Mouse (Mus musculus): ENCODE measurements at regions not wholly inside any gene's neighbourhood (a gene's known extent, or its start where the extent isn't known, plus 50 kb on each side); places are given as distances from the start of the nearest gene placed in this dataset.

DNA sequence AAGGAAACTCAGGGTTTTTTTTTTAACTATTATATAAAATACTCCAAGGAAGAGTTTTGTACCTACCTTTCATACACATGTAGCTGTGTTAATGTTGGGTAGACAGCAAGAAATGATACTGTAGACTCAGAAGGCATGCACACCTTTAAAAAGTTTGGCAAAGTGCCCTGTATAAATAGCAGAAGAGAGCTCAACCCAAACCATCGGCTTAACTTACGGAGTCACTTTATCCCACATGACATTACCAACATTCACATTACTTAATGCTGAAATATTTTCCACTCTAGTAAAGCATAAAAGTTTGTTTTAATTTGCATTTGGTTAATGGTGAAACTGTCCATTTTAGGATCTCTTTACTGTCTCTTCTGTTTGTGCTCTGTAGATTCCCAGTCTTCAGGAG is 205.7 kb upstream of the Gas1 start:
- H3K4me3 ChIP-seq (replicated peaks; ENCODE audit: insufficient read depth, low read depth, low read length) = no peak overlapping the region
- 85% methylated on average over 2 of the region's 2 CpGs for WGBS
- TF ChIP-seq POLR2A (IDR thresholded peaks at IDR 0.05; ENCODE audit: borderline replicate concordance, insufficient read depth, low read length) (no peak), CTCF (IDR thresholded peaks at IDR 0.05; ENCODE audit: borderline replicate concordance, insufficient read depth, low read depth, low read length) (no peak)
- no peak for DNase-seq
- H3K27ac ChIP-seq (ENCODE audit: insufficient read depth, low read length) = no peak overlapping the region
- no peaks in the 10 kb centered on the region for H3K4me1 ChIP-seq (ENCODE audit: control insufficient read depth, insufficient read depth, low read length)
- H3K27me3 ChIP-seq (ENCODE audit: control insufficient read depth, insufficient read depth, low read length) = no peaks in the 10 kb centered on the region; the same call in 1 of the 2 replicates

DNA sequence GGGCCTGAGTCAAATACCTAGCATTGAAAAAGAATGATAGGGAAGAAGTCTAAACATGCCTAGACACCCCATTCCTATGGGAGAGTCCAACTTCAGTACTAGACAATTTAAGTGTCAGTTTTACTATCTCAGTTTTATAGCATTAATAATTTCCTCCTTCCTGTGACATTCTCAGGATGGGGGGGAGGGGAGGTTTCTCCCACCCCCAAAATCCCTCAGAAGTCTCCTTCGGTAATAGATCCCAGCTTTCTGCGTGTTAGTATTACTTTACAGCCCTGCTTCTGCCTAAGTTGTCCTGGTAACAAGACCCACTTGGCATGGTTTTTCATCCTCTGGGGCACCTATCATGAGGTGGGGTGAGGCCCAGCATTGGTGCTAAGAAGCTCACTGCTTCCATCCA is 202.9 kb upstream of the Dapk1 start:
- Histone ChIP-seq H3K27ac (ENCODE audit: insufficient read depth, low read length) (no peak overlapping the region), H3K4me3 (replicated peaks; ENCODE audit: insufficient read depth, low read depth, low read length) (no peak overlapping the region), H3K4me1 (ENCODE audit: control insufficient read depth, insufficient read depth, low read length) (no peaks in the 10 kb centered on the region), H3K27me3 (ENCODE audit: control insufficient read depth, insufficient read depth, low read length) (no peaks in the 10 kb centered on the region)
- no peak for DNase-seq
- no peak for TF ChIP-seq CTCF (IDR thresholded peaks at IDR 0.05; ENCODE audit: borderline replicate concordance, insufficient read depth, low read depth, low read length)
- no peak for TF ChIP-seq POLR2A (IDR thresholded peaks at IDR 0.05; ENCODE audit: borderline replicate concordance, insufficient read depth, low read length)
- WGBS = 90% methylated on average over 2 of the region's 2 CpGs

DNA sequence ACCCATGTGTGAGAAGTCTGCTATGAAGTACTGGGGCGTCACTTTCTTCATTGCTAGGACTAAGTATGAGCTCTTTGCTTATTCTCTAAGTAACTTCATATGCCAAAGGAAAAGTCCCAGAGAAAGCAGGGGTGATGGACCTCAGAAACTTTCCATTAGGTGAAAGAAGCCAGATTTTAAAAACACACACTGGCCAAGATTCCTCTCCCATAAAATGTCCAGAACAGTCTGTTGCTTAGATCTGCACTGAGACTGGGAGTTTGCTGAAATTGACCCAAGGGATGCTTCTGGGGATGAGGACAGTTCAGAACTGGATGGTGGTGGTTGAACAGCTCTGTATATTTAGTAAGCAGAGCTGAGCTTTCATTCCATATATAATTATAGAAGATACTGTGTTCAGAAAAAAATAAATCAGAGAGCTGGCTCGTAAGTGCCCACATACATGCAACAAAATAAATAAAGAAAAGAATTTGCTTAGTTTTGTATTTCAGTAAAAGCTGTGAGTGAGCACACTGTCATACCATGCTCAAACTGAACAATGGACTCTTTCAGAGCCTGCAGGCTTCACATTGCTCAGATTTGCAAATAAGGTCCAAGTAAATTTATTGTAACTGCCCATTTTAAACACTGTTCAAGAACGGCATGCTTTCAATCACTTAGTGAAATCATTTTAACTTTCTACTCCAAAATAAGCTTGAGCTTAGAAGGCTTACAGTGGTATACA is 200.8 kb upstream of the Dapk1 start:
- DNase-seq = no peak
- Histone ChIP-seq H3K27ac (ENCODE audit: insufficient read depth, low read length) (no peak overlapping the region), H3K4me3 (replicated peaks; ENCODE audit: insufficient read depth, low read depth, low read length) (no peak overlapping the region), H3K27me3 (ENCODE audit: control insufficient read depth, insufficient read depth, low read length) (no peaks in the 10 kb centered on the region), H3K4me1 (ENCODE audit: control insufficient read depth, insufficient read depth, low read length) (no peaks in the 10 kb centered on the region)
- 88% methylated on average over 3 of the region's 3 CpGs for WGBS
- TF ChIP-seq POLR2A (IDR thresholded peaks at IDR 0.05; ENCODE audit: borderline replicate concordance, insufficient read depth, low read length) = no peak
- no peak for TF ChIP-seq CTCF (IDR thresholded peaks at IDR 0.05; ENCODE audit: borderline replicate concordance, insufficient read depth, low read depth, low read length)

DNA sequence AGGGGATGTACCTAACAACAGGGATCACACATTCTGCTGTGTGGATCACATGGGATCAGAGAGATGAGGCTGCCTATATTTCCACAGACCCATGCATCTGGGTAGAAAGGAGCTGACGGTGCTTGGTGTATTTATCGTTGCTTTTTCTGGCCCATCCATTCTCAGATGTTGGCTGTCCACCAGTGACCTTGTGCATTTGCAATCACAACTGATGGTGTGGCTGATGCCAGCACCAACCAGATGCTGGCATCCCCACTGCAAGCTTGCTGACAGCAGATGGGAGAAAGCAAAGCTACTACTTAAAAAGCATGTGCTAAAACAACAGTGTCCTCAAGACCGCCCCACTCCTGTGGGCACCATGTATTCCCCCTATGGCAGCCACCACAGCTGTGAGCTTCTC is 198.3 kb upstream of the Dapk1 start:
- no peak for DNase-seq
- H3K27ac ChIP-seq (ENCODE audit: insufficient read depth, low read length) = no peak overlapping the region
- TF ChIP-seq POLR2A (IDR thresholded peaks at IDR 0.05; ENCODE audit: borderline replicate concordance, insufficient read depth, low read length) (no peak), CTCF (IDR thresholded peaks at IDR 0.05; ENCODE audit: borderline replicate concordance, insufficient read depth, low read depth, low read length) (no peak)
- 34% methylated on average over 3 of the region's 3 CpGs for whole genome bisulfite sequencing
- no peaks in the 10 kb centered on the region for H3K4me1 ChIP-seq (ENCODE audit: control insufficient read depth, insufficient read depth, low read length)
- H3K27me3 ChIP-seq (ENCODE audit: control insufficient read depth, insufficient read depth, low read length) = no peaks in the 10 kb centered on the region
- H3K4me3 ChIP-seq (replicated peaks; ENCODE audit: insufficient read depth, low read depth, low read length) = no peak overlapping the region

DNA sequence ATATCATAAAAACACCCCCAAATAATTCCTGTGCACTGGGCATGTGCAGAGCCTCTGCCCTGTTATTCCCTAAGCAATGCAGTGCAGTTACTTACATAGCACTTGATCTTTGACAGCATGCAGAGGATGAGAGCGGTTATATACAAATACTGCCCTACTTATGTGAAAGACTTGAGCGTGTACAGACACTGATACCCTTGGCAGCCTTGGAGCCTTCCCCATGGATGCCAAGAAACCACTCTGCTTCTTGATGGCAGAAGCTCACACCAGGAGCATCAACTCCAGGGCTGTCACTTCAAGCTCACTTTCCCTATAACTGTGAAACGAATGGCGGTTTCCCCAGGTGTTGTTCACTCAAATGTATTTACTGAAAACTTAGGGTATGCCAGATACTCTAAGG is 194.4 kb upstream of the Dapk1 start:
- Histone ChIP-seq H3K27me3 (ENCODE audit: control insufficient read depth, insufficient read depth, low read length) (no peaks in the 10 kb centered on the region), H3K4me3 (replicated peaks; ENCODE audit: insufficient read depth, low read depth, low read length) (no peak overlapping the region), H3K27ac (ENCODE audit: insufficient read depth, low read length) (no peak overlapping the region), H3K4me1 (ENCODE audit: control insufficient read depth, insufficient read depth, low read length) (no peaks in the 10 kb centered on the region)
- WGBS = 62% methylated on average over 4 of the region's 4 CpGs
- no peak for TF ChIP-seq POLR2A (IDR thresholded peaks at IDR 0.05; ENCODE audit: borderline replicate concordance, insufficient read depth, low read length)
- no peak for TF ChIP-seq CTCF (IDR thresholded peaks at IDR 0.05; ENCODE audit: borderline replicate concordance, insufficient read depth, low read depth, low read length)
- no peak for DNase-seq

DNA sequence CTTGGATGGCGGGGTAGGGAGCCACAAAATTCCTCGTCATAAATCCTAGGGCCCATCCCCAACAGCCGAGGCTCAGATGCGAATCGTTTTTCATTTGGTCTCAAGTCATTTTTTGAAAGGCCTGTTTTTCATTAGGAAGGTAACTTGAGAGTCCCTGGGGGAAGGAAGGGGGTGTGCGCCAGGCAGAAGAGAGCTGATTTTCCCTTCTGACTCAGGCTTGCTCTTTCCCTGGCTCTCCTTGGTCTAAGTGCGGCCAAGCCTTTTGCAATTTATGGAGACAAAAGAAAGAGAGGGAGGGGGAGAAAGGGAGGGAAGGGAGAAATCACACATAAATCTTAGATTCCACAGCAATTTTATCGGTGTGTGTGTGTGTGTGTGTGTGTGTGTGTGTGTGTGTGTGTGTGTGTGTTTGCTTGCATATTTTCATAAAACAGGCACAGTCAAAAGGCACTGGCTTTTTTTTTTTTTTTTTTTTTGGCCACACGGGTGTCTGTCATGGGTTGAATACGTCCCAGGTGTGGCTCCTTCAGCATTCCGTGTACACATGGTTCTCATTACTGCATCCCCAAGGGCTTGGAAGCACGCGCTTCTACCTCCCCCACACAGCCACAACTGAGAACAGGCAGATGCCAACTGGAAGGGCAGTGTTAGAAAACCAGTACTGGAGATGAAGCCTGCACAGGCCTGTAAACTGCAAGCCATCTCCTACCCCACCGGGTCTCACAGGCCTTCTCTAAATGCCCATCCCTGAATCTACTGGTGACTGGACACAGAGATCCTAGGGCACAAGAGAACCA is 191.8 kb upstream of the Dapk1 start:
- TF ChIP-seq POLR2A (IDR thresholded peaks at IDR 0.05; ENCODE audit: borderline replicate concordance, insufficient read depth, low read length) = no peak
- TF ChIP-seq CTCF (IDR thresholded peaks at IDR 0.05; ENCODE audit: borderline replicate concordance, insufficient read depth, low read depth, low read length) = no peak
- DNase-seq = no peak
- H3K4me3 ChIP-seq (replicated peaks; ENCODE audit: insufficient read depth, low read depth, low read length) = no peak overlapping the region
- 67% methylated on average over 14 of the region's 14 CpGs for WGBS
- no peaks in the 10 kb centered on the region for H3K4me1 ChIP-seq (ENCODE audit: control insufficient read depth, insufficient read depth, low read length)
- H3K27ac ChIP-seq (ENCODE audit: insufficient read depth, low read length) = no peak overlapping the region
- H3K27me3 ChIP-seq (ENCODE audit: control insufficient read depth, insufficient read depth, low read length) = no peaks in the 10 kb centered on the region

DNA sequence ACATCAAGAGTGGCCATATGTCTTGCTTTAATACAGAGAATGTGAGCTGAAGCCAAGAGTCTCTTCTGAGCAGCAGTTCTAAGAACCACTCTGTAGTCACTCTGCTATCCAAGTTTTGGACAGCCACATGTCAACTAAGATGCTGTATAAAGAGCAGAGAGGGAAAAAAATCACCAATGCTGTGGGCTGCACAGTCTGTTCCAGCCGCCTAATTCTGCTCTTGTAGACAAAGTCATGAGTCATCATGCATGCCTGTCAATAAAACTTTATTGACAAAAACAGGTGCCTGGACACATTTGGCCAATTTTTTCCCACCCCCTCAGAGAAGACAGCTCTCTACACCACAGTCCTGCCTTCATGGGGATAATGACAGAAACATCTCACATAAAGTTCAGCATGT is 185.7 kb upstream of the Dapk1 start:
- TF ChIP-seq CTCF (IDR thresholded peaks at IDR 0.05; ENCODE audit: borderline replicate concordance, insufficient read depth, low read depth, low read length) (no peak), POLR2A (IDR thresholded peaks at IDR 0.05; ENCODE audit: borderline replicate concordance, insufficient read depth, low read length) (no peak)
- H3K4me3 ChIP-seq (replicated peaks; ENCODE audit: insufficient read depth, low read depth, low read length) = no peak overlapping the region
- DNase-seq = no peak
- H3K27ac ChIP-seq (ENCODE audit: insufficient read depth, low read length) = no peak overlapping the region
- no peaks in the 10 kb centered on the region for H3K4me1 ChIP-seq (ENCODE audit: control insufficient read depth, insufficient read depth, low read length)
- H3K27me3 ChIP-seq (ENCODE audit: control insufficient read depth, insufficient read depth, low read length) = no peaks in the 10 kb centered on the region
- 50% methylated on average over 1 of the region's 1 CpGs for WGBS

DNA sequence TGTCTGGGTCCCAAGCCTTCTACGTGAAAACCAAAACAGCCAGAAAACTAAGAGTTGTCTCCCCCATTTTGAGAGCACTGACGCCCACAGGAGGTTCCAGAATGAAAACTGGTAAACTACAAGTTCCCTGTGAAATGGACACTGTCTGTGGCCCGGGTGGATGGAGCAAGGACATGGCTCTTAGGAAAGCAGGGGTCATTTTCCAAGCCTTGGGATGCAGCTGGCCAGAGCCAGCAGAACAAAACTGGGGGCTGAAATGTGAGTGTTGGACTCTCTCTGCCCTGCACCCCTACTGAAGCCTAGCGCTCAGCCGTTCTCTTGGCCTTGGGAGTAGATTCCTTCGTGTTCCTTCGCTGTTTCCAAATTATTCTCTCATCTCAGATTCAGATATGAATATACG is 184.7 kb upstream of the Dapk1 start:
- Histone ChIP-seq H3K27ac (ENCODE audit: insufficient read depth, low read length) (no peak overlapping the region), H3K4me3 (replicated peaks; ENCODE audit: insufficient read depth, low read depth, low read length) (no peak overlapping the region), H3K27me3 (ENCODE audit: control insufficient read depth, insufficient read depth, low read length) (no peaks in the 10 kb centered on the region), H3K4me1 (ENCODE audit: control insufficient read depth, insufficient read depth, low read length) (no peaks in the 10 kb centered on the region)
- WGBS = 90% methylated on average over 8 of the region's 8 CpGs
- no peak for TF ChIP-seq CTCF (IDR thresholded peaks at IDR 0.05; ENCODE audit: borderline replicate concordance, insufficient read depth, low read depth, low read length)
- no peak for DNase-seq

Measured in cerebellum, adult 2 months (tissue).